Mouse (Mus musculus): Measurements from ENCODE around the gene Krtap19-5. TPM values are rescaled to one million over a fixed set of nuclear protein-coding genes. Genes with fewer than 3 reads are reported as not detected.

Gene Krtap19-5
- total RNA-seq (2014; rRNA removed) (not detected in 2 replicates), polyA plus RNA-seq (2015; fragmentation: Nextera tagmentation; extraction: Ambion mirVana) (not detected in 2 replicates)

DNA sequence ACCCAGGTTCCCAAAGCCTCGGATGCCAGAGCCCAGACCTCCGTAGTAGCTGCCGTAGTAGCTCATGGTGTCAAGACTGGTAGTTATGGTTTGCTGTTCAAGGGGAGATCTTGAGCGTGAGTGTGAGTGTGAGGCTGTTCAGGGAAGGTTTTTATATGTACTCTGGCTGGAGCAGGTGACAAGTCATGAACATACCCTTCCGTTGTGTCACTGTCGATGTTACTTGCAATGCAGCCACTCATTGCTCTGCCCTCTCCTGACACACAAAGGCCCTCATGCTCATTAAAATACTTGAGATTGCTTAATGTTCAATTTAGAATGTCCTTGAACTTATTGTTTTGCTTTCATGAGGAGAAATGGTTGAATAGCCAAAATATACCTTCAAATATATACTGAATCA is at the start of gene Krtap19-5:
Krtap19-5 (minus strand) TSS at position 101 of the 400 bp plus-strand sequence.
- H3K36me3 ChIP-seq (ENCODE audit: insufficient read depth, low read length) = no peaks in the 10 kb centered on the region
- no peak for DNase-seq (ENCODE audit: low spot score)
- no peaks in the 10 kb centered on the region for H3K4me1 ChIP-seq (ENCODE audit: insufficient read depth, low read length)
- H3K9me3 ChIP-seq (ENCODE audit: low read length) = no peaks in the 10 kb centered on the region
- no peaks in the 10 kb centered on the region for H3K27me3 ChIP-seq (ENCODE audit: insufficient read depth, low read length)
- no peak within 1 kb of the TSS for H3K4me2 ChIP-seq (ENCODE audit: low read depth, low read length)
- H3K4me3 ChIP-seq (ENCODE audit: low read length) = no peak within 1 kb of the TSS
- TF ChIP-seq CTCF (IDR thresholded peaks at IDR 0.05; ENCODE audit: low read depth) = no peak
- H3K9ac ChIP-seq (replicated peaks; ENCODE audit: low read length) = no peak within 1 kb of the TSS
- 95% methylated on average over 6 of the region's 6 CpGs for WGBS
- no peak within 1 kb of the TSS for H3K27ac ChIP-seq
- no peak for ATAC-seq

DNA sequence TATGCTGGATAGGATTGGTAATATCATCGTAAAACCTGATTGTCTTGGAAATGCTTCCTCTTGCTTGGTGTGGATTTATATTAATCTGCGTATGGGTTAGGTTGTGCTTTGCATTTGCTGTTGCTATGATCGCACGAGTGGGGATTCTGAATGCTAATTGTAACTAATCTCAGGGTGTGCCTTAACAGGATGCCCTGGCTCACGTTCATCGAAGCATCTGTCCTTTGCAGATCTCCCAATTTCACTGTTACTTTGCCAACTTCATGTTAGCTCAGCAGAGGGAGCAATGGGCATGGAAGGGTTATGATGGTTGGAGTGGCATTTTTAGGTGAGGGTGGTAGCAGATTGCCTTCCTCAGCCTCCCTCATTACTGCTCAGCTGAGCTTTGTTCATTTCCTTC is 44.8 kb upstream of the Krtap19-5 start:
- Histone ChIP-seq H3K27ac (no peak overlapping the region), H3K9me3 (ENCODE audit: low read length) (no peaks in the 10 kb centered on the region), H3K4me1 (ENCODE audit: insufficient read depth, low read length) (no peaks in the 10 kb centered on the region), H3K27me3 (ENCODE audit: insufficient read depth, low read length) (no peaks in the 10 kb centered on the region), H3K9ac (replicated peaks; ENCODE audit: low read length) (no peak overlapping the region), H3K4me3 (ENCODE audit: low read length) (no peak overlapping the region), H3K36me3 (ENCODE audit: insufficient read depth, low read length) (no peaks in the 10 kb centered on the region), H3K4me2 (ENCODE audit: low read depth, low read length) (no peak overlapping the region)
- ATAC-seq = no peak
- WGBS = 58% methylated on average over 6 of the region's 6 CpGs
- TF ChIP-seq CTCF (IDR thresholded peaks at IDR 0.05; ENCODE audit: low read depth) = peak; percentile 12; the same call in 1 of the 2 replicates
- peak; percentile 27 for DNase-seq (ENCODE audit: low spot score)

GRCm38 (mm10) chr16:88938252-88938651 is 42.0 kb upstream of the Krtap19-5 start:
- ATAC-seq = no peak
- WGBS = 80% methylated on average over 7 of the region's 7 CpGs
- DNase-seq (ENCODE audit: low spot score) = peak; percentile 9
- Histone ChIP-seq H3K4me1 (ENCODE audit: insufficient read depth, low read length) (no peaks in the 10 kb centered on the region), H3K9ac (replicated peaks; ENCODE audit: low read length) (no peak overlapping the region), H3K4me2 (ENCODE audit: low read depth, low read length) (no peak overlapping the region), H3K36me3 (ENCODE audit: insufficient read depth, low read length) (no peaks in the 10 kb centered on the region), H3K4me3 (ENCODE audit: low read length) (no peak overlapping the region), H3K27ac (no peak overlapping the region), H3K27me3 (ENCODE audit: insufficient read depth, low read length) (no peaks in the 10 kb centered on the region), H3K9me3 (ENCODE audit: low read length) (no peaks in the 10 kb centered on the region)
- TF ChIP-seq CTCF (IDR thresholded peaks at IDR 0.05; ENCODE audit: low read depth) = peak; percentile 30; the same call in 1 of the 2 replicates

DNA sequence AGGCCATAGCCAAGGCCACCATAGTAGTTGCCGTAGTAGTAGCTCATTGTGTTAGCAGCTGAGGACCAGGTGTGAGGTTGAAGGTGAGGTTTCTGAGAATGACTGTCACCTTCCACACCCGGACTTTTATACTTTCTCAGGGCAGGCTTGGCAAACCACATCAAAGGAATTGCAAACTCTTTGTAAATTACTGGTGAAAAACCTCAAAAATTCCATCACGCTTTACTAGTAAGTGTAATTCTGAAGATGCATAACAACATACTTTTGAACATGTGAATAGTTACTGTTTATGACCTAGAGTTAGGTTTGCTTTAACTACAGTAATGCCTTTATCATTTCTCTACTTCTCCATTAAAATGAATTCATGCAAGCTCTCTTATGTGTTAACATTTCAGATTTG is 35.9 kb upstream of the Krtap19-5 start, which contains the start of gene Krtap19-9b:
Krtap19-9b (minus strand) TSS at position 101 of the 400 bp plus-strand sequence.
- H3K9ac ChIP-seq (replicated peaks; ENCODE audit: low read length) = no peak within 1 kb of the TSS
- no peaks in the 10 kb centered on the region for H3K9me3 ChIP-seq (ENCODE audit: low read length)
- no peaks in the 10 kb centered on the region for H3K4me1 ChIP-seq (ENCODE audit: insufficient read depth, low read length)
- TF ChIP-seq CTCF (IDR thresholded peaks at IDR 0.05; ENCODE audit: low read depth) = no peak
- ATAC-seq = no peak
- H3K27me3 ChIP-seq (ENCODE audit: insufficient read depth, low read length) = no peaks in the 10 kb centered on the region
- H3K36me3 ChIP-seq (ENCODE audit: insufficient read depth, low read length) = no peaks in the 10 kb centered on the region
- no peak within 1 kb of the TSS for H3K4me2 ChIP-seq (ENCODE audit: low read depth, low read length)
- H3K4me3 ChIP-seq (ENCODE audit: low read length) = no peak within 1 kb of the TSS
- 95% methylated on average over 3 of the region's 3 CpGs for WGBS
- DNase-seq (ENCODE audit: low spot score) = no peak
- no peak within 1 kb of the TSS for H3K27ac ChIP-seq

DNA sequence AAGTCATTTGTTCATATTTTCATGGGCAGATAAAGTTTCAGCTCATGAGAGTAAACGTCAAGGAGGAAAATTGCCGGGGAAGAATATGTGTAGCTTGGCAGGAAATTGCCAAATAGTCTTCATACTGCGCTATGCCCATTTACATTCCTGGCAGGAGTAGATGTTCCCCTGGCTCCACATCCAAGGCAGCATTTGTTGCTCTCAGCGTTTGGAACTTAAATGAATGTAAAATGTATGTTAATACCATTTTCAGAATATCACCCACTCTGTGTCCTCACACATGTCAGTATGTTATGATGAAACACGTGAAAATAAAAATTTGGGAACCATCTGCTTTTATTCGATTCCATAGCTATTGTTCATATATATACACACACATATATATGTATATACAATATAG is 9.4 kb downstream of the Krtap19-5 start:
- 78% methylated on average over 6 of the region's 6 CpGs for WGBS

DNA sequence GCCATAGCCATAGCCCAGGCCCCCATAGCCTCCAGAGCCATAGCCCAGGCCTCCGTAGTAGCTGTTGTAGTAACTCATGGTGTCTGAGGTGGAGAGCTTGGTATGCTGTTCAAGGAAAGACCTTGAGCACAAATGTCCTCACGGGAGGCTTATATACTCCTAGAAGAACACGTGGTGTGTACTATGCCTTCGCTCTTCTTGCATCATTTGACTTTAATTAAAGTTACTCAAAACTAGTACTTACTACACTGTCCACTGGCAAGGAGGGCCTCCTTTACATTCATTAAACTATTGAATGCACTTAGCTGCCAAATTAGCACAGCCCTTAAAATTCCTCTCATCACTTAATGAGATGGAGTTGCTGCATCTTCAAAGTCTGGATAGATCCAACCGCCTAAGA is 11.3 kb downstream of the Krtap19-5 start, which contains the start of gene Krtap19-4:
Krtap19-4 (minus strand) TSS at position 101 of the 400 bp plus-strand sequence.
- Histone ChIP-seq H3K27me3 (ENCODE audit: insufficient read depth, low read length) (no peaks in the 10 kb centered on the region), H3K36me3 (ENCODE audit: insufficient read depth, low read length) (no peaks in the 10 kb centered on the region), H3K27ac (no peak within 1 kb of the TSS), H3K9ac (replicated peaks; ENCODE audit: low read length) (no peak within 1 kb of the TSS), H3K4me3 (ENCODE audit: low read length) (no peak within 1 kb of the TSS), H3K4me2 (ENCODE audit: low read depth, low read length) (no peak within 1 kb of the TSS), H3K4me1 (ENCODE audit: insufficient read depth, low read length) (no peaks in the 10 kb centered on the region), H3K9me3 (ENCODE audit: low read length) (no peaks in the 10 kb centered on the region)
- DNase-seq (ENCODE audit: low spot score) (no peak), ATAC-seq (no peak)
- TF ChIP-seq CTCF (IDR thresholded peaks at IDR 0.05; ENCODE audit: low read depth) = no peak
- 91% methylated on average over 5 of the region's 5 CpGs for WGBS

More for the DNA sequence above, 9.4 kb downstream of the Krtap19-5 start:
- H3K4me1 ChIP-seq (ENCODE audit: insufficient read depth, low read length) = no peaks in the 10 kb centered on the region
- no peaks in the 10 kb centered on the region for H3K27me3 ChIP-seq (ENCODE audit: insufficient read depth, low read length)
- H3K27ac ChIP-seq = no peak overlapping the region
- TF ChIP-seq CTCF (IDR thresholded peaks at IDR 0.05; ENCODE audit: low read depth) = no peak
- no peak for DNase-seq (ENCODE audit: low spot score)
- no peaks in the 10 kb centered on the region for H3K36me3 ChIP-seq (ENCODE audit: insufficient read depth, low read length)
- no peak overlapping the region for H3K4me3 ChIP-seq (ENCODE audit: low read length)
- no peaks in the 10 kb centered on the region for H3K9me3 ChIP-seq (ENCODE audit: low read length)
- ATAC-seq = no peak
- no peak overlapping the region for H3K4me2 ChIP-seq (ENCODE audit: low read depth, low read length)
- H3K9ac ChIP-seq (replicated peaks; ENCODE audit: low read length) = no peak overlapping the region

- ATAC-seq (no peak), DNase-seq (ENCODE audit: low spot score) (no peak)
- no peak for TF ChIP-seq CTCF (IDR thresholded peaks at IDR 0.05; ENCODE audit: low read depth)
- H3K36me3 ChIP-seq (ENCODE audit: insufficient read depth, low read length) = no peaks in the 10 kb centered on the region
- 83% methylated on average over 2 of the region's 2 CpGs for WGBS
- H3K4me1 ChIP-seq (ENCODE audit: insufficient read depth, low read length) = no peaks in the 10 kb centered on the region
- no peaks in the 10 kb centered on the region for H3K27me3 ChIP-seq (ENCODE audit: insufficient read depth, low read length)
- no peak within 1 kb of the TSS for H3K27ac ChIP-seq
- no peak within 1 kb of the TSS for H3K4me2 ChIP-seq (ENCODE audit: low read depth, low read length)
- no peak within 1 kb of the TSS for H3K9ac ChIP-seq (replicated peaks; ENCODE audit: low read length)
- H3K4me3 ChIP-seq (ENCODE audit: low read length) = no peak within 1 kb of the TSS
- no peaks in the 10 kb centered on the region for H3K9me3 ChIP-seq (ENCODE audit: low read length)
Measured at GRCm38 (mm10) chr16:88877938-88878337, 18.3 kb downstream of the Krtap19-5 start, which contains the start of gene Krtap19-3. Gene Krtap19-3 (minus strand): TSS chr16:88878038.

Data from hindbrain, postnatal 0 days (tissue).